In the genomic region with DNA sequence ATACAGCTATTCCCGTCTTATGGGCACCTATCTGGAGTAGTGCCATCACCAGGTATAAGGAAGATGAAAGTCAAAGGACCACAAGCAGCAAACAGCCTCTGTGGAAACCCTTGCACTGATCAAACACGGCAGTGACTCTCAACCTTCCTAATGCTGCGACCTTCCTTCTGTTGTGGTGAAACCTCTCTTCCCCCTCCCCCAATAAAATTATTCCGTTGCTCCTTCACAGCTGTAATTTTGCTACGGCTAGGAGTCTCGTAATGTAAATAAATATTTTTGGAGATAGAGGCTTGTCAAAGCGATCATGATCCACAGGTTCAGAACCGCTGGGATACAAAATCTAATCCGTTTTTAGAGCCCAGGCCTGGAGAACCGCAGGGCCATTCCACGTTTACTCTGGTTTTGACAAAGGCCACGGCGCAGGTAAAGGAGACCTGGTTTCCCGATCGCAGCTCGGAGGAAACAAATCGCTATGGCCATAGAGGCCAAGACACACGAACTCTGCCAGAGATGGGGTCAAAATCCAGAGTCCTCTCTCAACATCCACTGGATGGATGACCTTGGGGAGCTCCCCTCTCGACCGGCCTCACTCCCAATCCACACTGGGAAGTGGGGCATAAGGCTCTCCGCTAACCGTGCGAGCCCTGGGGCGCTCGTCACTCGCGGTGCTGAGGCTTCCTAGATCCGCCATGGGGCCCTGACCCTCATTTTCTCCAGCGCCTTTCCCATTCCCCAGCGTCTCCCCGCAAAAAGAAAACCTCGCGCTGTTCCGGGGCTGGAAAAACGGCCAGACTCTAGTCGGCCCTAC, we compare ENCODE assay signal across 8 mouse cellular contexts. TPM values are rescaled to one million over a fixed set of nuclear protein-coding genes. Genes with fewer than 3 reads are reported as not detected.
DNase-seq lines count a peak whose midpoint lies in the region; ATAC-seq lines count a peak whose summit lies in the region.

No protein-coding gene starts in this region.

- WGBS in lung, embryonic 15.5 days, result under 1% methylated on average over 36 of the region's 36 CpGs
- 3% methylated on average over 36 of the region's 36 CpGs for WGBS in hindbrain, embryonic 14.5 days
- WGBS in liver, embryonic 15.5 days (ENCODE audit: insufficient replicate concordance), result under 1% methylated on average over 36 of the region's 36 CpGs
- 2% methylated on average over 36 of the region's 36 CpGs for WGBS in stomach, embryonic 14.5 days

- no peaks in the 10 kb centered on the region for H3K9me3 ChIP-seq in lung, embryonic 15.5 days
- H3K9me3 ChIP-seq in hindbrain, embryonic 14.5 days (ENCODE audit: control insufficient read depth, low read length), result no peaks in the 10 kb centered on the region
- no peaks in the 10 kb centered on the region for H3K9me3 ChIP-seq in liver, embryonic 15.5 days (replicated peaks)
- no peaks in the 10 kb centered on the region for H3K9me3 ChIP-seq in stomach, embryonic 14.5 days (ENCODE audit: control insufficient read depth, low read depth, low read length)

- ATAC-seq in lung, embryonic 15.5 days (ENCODE audit: borderline replicate concordance, extremely low read depth, low FRiP score, low TSS enrichment), result peak; percentile 53; the same call in 1 of the 2 replicates
- ATAC-seq in hindbrain, embryonic 14.5 days (ENCODE audit: low FRiP score), result peak; percentile 74
- ATAC-seq in liver, embryonic 15.5 days (ENCODE audit: insufficient read depth), result peak; percentile 64
- ATAC-seq in stomach, embryonic 14.5 days (ENCODE audit: insufficient number of reproducible peaks, insufficient read depth, low FRiP score, low read depth), result peak; percentile 21

- peaks cover 9% of the 10 kb centered on the region for H3K4me1 ChIP-seq in lung, embryonic 15.5 days
- peaks cover 19% of the 10 kb centered on the region for H3K4me1 ChIP-seq in hindbrain, embryonic 14.5 days (replicated peaks; ENCODE audit: control insufficient read depth, insufficient read depth, low read length)
- peaks cover 34% of the 10 kb centered on the region for H3K4me1 ChIP-seq in liver, embryonic 15.5 days (replicated peaks)
- H3K4me1 ChIP-seq in stomach, embryonic 14.5 days (ENCODE audit: control insufficient read depth, insufficient read depth, low read length), result peaks cover 16% of the 10 kb centered on the region

- H3K4me2 ChIP-seq in lung, embryonic 15.5 days, result peak overlapping the region; percentile 66
- peak overlapping the region; percentile 61 for H3K4me2 ChIP-seq in hindbrain, embryonic 14.5 days (replicated peaks)
- peak overlapping the region; percentile 90 for H3K4me2 ChIP-seq in liver, embryonic 15.5 days
- peak overlapping the region; percentile 65 for H3K4me2 ChIP-seq in stomach, embryonic 14.5 days (replicated peaks; ENCODE audit: low read depth, low read length)

- H3K9ac ChIP-seq in lung, embryonic 15.5 days, result peak overlapping the region; percentile 89
- H3K9ac ChIP-seq in hindbrain, embryonic 14.5 days, result peak overlapping the region; percentile 96
- H3K9ac ChIP-seq in liver, embryonic 15.5 days, result peak overlapping the region; percentile 97
- H3K9ac ChIP-seq in stomach, embryonic 14.5 days (replicated peaks; ENCODE audit: low read depth, low read length), result peak overlapping the region; percentile 95

- DNase-seq in adrenal gland, postnatal 25 days, result peak; percentile 26
- DNase-seq in adrenal gland, postnatal 4 days (ENCODE audit: low spot score in 2 of 2), result no peak
- DNase-seq in lung, postnatal 14 days, result no peak
- peak; percentile 24 for DNase-seq in c-Kit-positive CD71-positive TER-119-positive erythroid progenitor cells, embryonic 14.5 days (ENCODE audit: low spot score)
- peak; percentile 26 for DNase-seq in hindbrain, embryonic 14.5 days (ENCODE audit: low spot score)

- peak overlapping the region; percentile 71 for H3K4me3 ChIP-seq in lung, embryonic 15.5 days
- peak overlapping the region; percentile 82 for H3K4me3 ChIP-seq in hindbrain, embryonic 14.5 days (replicated peaks; ENCODE audit: low read length)
- H3K4me3 ChIP-seq in liver, embryonic 15.5 days (replicated peaks), result peak overlapping the region; percentile 91
- peak overlapping the region; percentile 92 for H3K4me3 ChIP-seq in stomach, embryonic 14.5 days (ENCODE audit: low read depth, low read length)

- peaks cover 29% of the 10 kb centered on the region for H3K36me3 ChIP-seq in lung, embryonic 15.5 days
- peaks cover 49% of the 10 kb centered on the region for H3K36me3 ChIP-seq in hindbrain, embryonic 14.5 days (replicated peaks; ENCODE audit: control insufficient read depth, insufficient read depth)
- peaks cover 37% of the 10 kb centered on the region for H3K36me3 ChIP-seq in liver, embryonic 15.5 days (replicated peaks)
- peaks cover 20% of the 10 kb centered on the region for H3K36me3 ChIP-seq in stomach, embryonic 14.5 days (ENCODE audit: control insufficient read depth, insufficient read depth, low read length)

- H3K27me3 ChIP-seq in lung, embryonic 15.5 days, result no peaks in the 10 kb centered on the region
- H3K27me3 ChIP-seq in hindbrain, embryonic 14.5 days (ENCODE audit: control insufficient read depth, insufficient read depth, low read length), result no peaks in the 10 kb centered on the region
- no peaks in the 10 kb centered on the region for H3K27me3 ChIP-seq in liver, embryonic 15.5 days
- H3K27me3 ChIP-seq in stomach, embryonic 14.5 days (ENCODE audit: control insufficient read depth, insufficient read depth, low read length), result no peaks in the 10 kb centered on the region

- H3K27ac ChIP-seq in lung, embryonic 15.5 days, result peak overlapping the region; percentile 57
- H3K27ac ChIP-seq in hindbrain, embryonic 14.5 days, result peak overlapping the region; percentile 85
- H3K27ac ChIP-seq in liver, embryonic 15.5 days (replicated peaks), result peak overlapping the region; percentile 79
- H3K27ac ChIP-seq in stomach, embryonic 14.5 days (ENCODE audit: low read length), result peak overlapping the region; percentile 82

RNA-seq across cellular contexts. Expression of a gene that starts 0.5 kb away (rescaled TPM):
- total RNA-seq in adrenal gland, postnatal 25 days (2021), result 518 and 539 TPM in 2 replicates
- total RNA-seq in adrenal gland, postnatal 4 days (2021), result 100 to 1,000 TPM; 584 to 643 TPM
- polyA plus RNA-seq in lung, embryonic 15.5 days (2015; fragmentation: Nextera tagmentation; extraction: Ambion mirVana), result 1,008 and 1,027 TPM in 2 replicates
- polyA plus RNA-seq in hindbrain, embryonic 14.5 days (2014; fragmentation: Nextera tagmentation; extraction: Ambion mirVana), result 1,505 and 1,749 TPM in 2 replicates
- polyA plus RNA-seq in liver, embryonic 15.5 days (2015; fragmentation: Nextera tagmentation; extraction: Ambion mirVana), result 521 and 705 TPM in 2 replicates
- 1,169 and 1,234 TPM in 2 replicates for polyA plus RNA-seq in stomach, embryonic 14.5 days (2014; fragmentation: Nextera tagmentation; extraction: Ambion mirVana)

RNA-seq across cellular contexts. Expression of a gene that starts 0.6 kb away (rescaled TPM):
- 26.0 and 26.8 TPM in 2 replicates for total RNA-seq in adrenal gland, postnatal 25 days (2021)
- 10 to 100 TPM; 25.1 to 28.2 TPM for total RNA-seq in adrenal gland, postnatal 4 days (2021)
- polyA plus RNA-seq in lung, embryonic 15.5 days (2015; fragmentation: Nextera tagmentation; extraction: Ambion mirVana), result 7.8 and 8.3 TPM in 2 replicates
- 5.6 and 6.0 TPM in 2 replicates for polyA plus RNA-seq in hindbrain, embryonic 14.5 days (2014; fragmentation: Nextera tagmentation; extraction: Ambion mirVana)
- 3.5 TPM in 2 replicates for polyA plus RNA-seq in liver, embryonic 15.5 days (2015; fragmentation: Nextera tagmentation; extraction: Ambion mirVana)
- polyA plus RNA-seq in stomach, embryonic 14.5 days (2014; fragmentation: Nextera tagmentation; extraction: Ambion mirVana), result 10.0 and 11.6 TPM in 2 replicates

RNA-seq across cellular contexts. Expression of a gene that starts 22.4 kb away (rescaled TPM):
- 4.4 and 5.3 TPM in 2 replicates for total RNA-seq in adrenal gland, postnatal 25 days (2021)
- 1 to 10 TPM; 5.1 to 5.6 TPM for total RNA-seq in adrenal gland, postnatal 4 days (2021)
- polyA plus RNA-seq in lung, embryonic 15.5 days (2015; fragmentation: Nextera tagmentation; extraction: Ambion mirVana), result 5.2 and 5.3 TPM in 2 replicates
- 8.2 and 9.5 TPM in 2 replicates for polyA plus RNA-seq in hindbrain, embryonic 14.5 days (2014; fragmentation: Nextera tagmentation; extraction: Ambion mirVana)
- 3.8 and 4.0 TPM in 2 replicates for polyA plus RNA-seq in liver, embryonic 15.5 days (2015; fragmentation: Nextera tagmentation; extraction: Ambion mirVana)
- polyA plus RNA-seq in stomach, embryonic 14.5 days (2014; fragmentation: Nextera tagmentation; extraction: Ambion mirVana), result 7.3 and 8.5 TPM in 2 replicates

RNA-seq across cellular contexts. Expression of a gene that starts 39.2 kb away (rescaled TPM):
- total RNA-seq in adrenal gland, postnatal 25 days (2021), result 12.2 and 14.9 TPM in 2 replicates
- 10 to 100 TPM; 13.9 to 16.8 TPM for total RNA-seq in adrenal gland, postnatal 4 days (2021)
- 15.3 and 19.3 TPM in 2 replicates for polyA plus RNA-seq in lung, embryonic 15.5 days (2015; fragmentation: Nextera tagmentation; extraction: Ambion mirVana)
- 34.3 and 36.7 TPM in 2 replicates for polyA plus RNA-seq in hindbrain, embryonic 14.5 days (2014; fragmentation: Nextera tagmentation; extraction: Ambion mirVana)
- polyA plus RNA-seq in liver, embryonic 15.5 days (2015; fragmentation: Nextera tagmentation; extraction: Ambion mirVana), result 6.5 and 7.3 TPM in 2 replicates
- 22.0 and 24.0 TPM in 2 replicates for polyA plus RNA-seq in stomach, embryonic 14.5 days (2014; fragmentation: Nextera tagmentation; extraction: Ambion mirVana)

RNA-seq across cellular contexts. Expression of a gene that starts 48.2 kb away (rescaled TPM):
- total RNA-seq in adrenal gland, postnatal 25 days (2021), result 5.5 TPM in 2 replicates
- 1 to 10 TPM; 5.3 to 5.4 TPM for total RNA-seq in adrenal gland, postnatal 4 days (2021)
- 7.1 and 9.7 TPM in 2 replicates for polyA plus RNA-seq in lung, embryonic 15.5 days (2015; fragmentation: Nextera tagmentation; extraction: Ambion mirVana)
- polyA plus RNA-seq in hindbrain, embryonic 14.5 days (2014; fragmentation: Nextera tagmentation; extraction: Ambion mirVana), result 0.30 and 0.44 TPM in 2 replicates
- 2.1 and 2.2 TPM in 2 replicates for polyA plus RNA-seq in liver, embryonic 15.5 days (2015; fragmentation: Nextera tagmentation; extraction: Ambion mirVana)
- polyA plus RNA-seq in stomach, embryonic 14.5 days (2014; fragmentation: Nextera tagmentation; extraction: Ambion mirVana), result 2.3 and 2.5 TPM in 2 replicates

Comparison
In these comparisons a context has a peak if more than half of its experiments do, and no peak if none do; other contexts are left out.
1. DNase-seq: peak in adrenal gland, postnatal 25 days (single experiment), c-Kit-positive CD71-positive TER-119-positive erythroid progenitor cells, embryonic 14.5 days (single experiment) and hindbrain, embryonic 14.5 days (single experiment); none in adrenal gland, postnatal 4 days (0 of 2) and lung, postnatal 14 days (single experiment).
2. ATAC-seq: peak in every context shown above with its lines; median percentile 74 in hindbrain, embryonic 14.5 days; 64 in liver, embryonic 15.5 days; 53 in lung, embryonic 15.5 days; 21 in stomach, embryonic 14.5 days.
3. Peak in every context shown above with its lines, with median percentiles within 50 percentile points of each other: H3K27ac ChIP-seq, H3K4me2 ChIP-seq, H3K4me3 ChIP-seq and H3K9ac ChIP-seq.